Mouse (Mus musculus) CH12.LX (cell line): ENCODE data around the gene Tmed5. TPM values are rescaled to one million over a fixed set of nuclear protein-coding genes. Genes with fewer than 3 reads are reported as not detected.
"Not testable (repeated sequence)": the region's sequence is repeated elsewhere in the genome, so short reads cannot be mapped to it uniquely, and the experiment has no call there.

Experiments used
- DNase-seq: peaks from one replicate; pipeline ENCODE4 v3.0.0-alpha.2; 2013; ENCODE audit errors: extremely low read depth
- H3K27ac ChIP-seq: 2 replicates; pipeline ENCODE4 v1.5.1; 2012; ENCODE audit warnings: low read depth, mild to moderate bottlenecking, control low read depth, moderate library complexity; ENCODE audit not compliant: insufficient read depth
- H3K27me3 ChIP-seq: replicated peaks from 2 replicates; pipeline ENCODE3; 2012; ENCODE audit warnings: inconsistent platforms
- H3K36me3 ChIP-seq, 2 experiments: replicated peaks in 1 of 2; 2 replicates each; pipeline versions ENCODE3 to v1.6.1; 2012; ENCODE audit warnings: inconsistent platforms in 1 of 2, low read length in 1 of 2, mild to moderate bottlenecking in 1 of 2, mixed read lengths in 1 of 2, moderate library complexity in 1 of 2; ENCODE audit not compliant: control insufficient read depth in 1 of 2, insufficient read depth in 1 of 2
- H3K4me1 ChIP-seq, 2 experiments: 2 replicates each; pipeline ENCODE4 v1.6.1; 2012; ENCODE audit warnings: inconsistent platforms in 1 of 2, moderate library complexity in 1 of 2; ENCODE audit not compliant: insufficient read depth in 2 of 2, control insufficient read depth in 1 of 2
- H3K4me2 ChIP-seq: 2 replicates; pipeline ENCODE4 v1.6.1; 2012; ENCODE audit warnings: low read depth, mild to moderate bottlenecking, control low read depth; ENCODE audit not compliant: poor library complexity, insufficient read depth, severe bottlenecking
- H3K4me3 ChIP-seq, 3 experiments: fragments of 150-350 bp in 1 of 3; sonication (generic) in 1 of 3; replicated peaks in 1 of 3; 2 replicates each; pipeline versions ENCODE3 to v1.5.1; 2011 to 2012; ENCODE audit warnings: low read depth in 2 of 3, low read length in 2 of 3, mild to moderate bottlenecking in 2 of 3, moderate library complexity in 2 of 3, control low read depth in 1 of 3, improper control_type of control experiment in 1 of 3, inconsistent platforms in 1 of 3, mixed read lengths in 1 of 3; ENCODE audit not compliant: poor library complexity in 1 of 3
- H3K79me2 ChIP-seq: replicated peaks from 2 replicates; pipeline ENCODE4 v1.6.1; 2012; ENCODE audit warnings: mild to moderate bottlenecking, moderate library complexity; ENCODE audit not compliant: control insufficient read depth, poor library complexity, insufficient read depth, severe bottlenecking; ENCODE audit errors: extremely low read depth
- H3K9ac ChIP-seq: 2 replicates; pipeline ENCODE4 v1.6.1; 2012; ENCODE audit warnings: low read depth, mild to moderate bottlenecking, control low read depth, moderate library complexity; ENCODE audit not compliant: insufficient read depth
- H3K9me3 ChIP-seq: replicated peaks from 2 replicates; pipeline ENCODE3; 2012; ENCODE audit warnings: low read length, inconsistent platforms, mixed read lengths
- CTCF ChIP-seq, 2 experiments: IDR thresholded peaks in 1 of 2; conservative IDR thresholded peaks in 1 of 2; 2 replicates each; pipeline ENCODE4 v1.5.1; 2011 to 2012; ENCODE audit warnings: low read depth in 2 of 2, low read length in 2 of 2, improper control_type of control experiment in 1 of 2, inconsistent platforms in 1 of 2, mild to moderate bottlenecking in 1 of 2, moderate library complexity in 1 of 2
- E2F4 ChIP-seq: IDR thresholded peaks from 2 replicates; pipeline ENCODE4 v1.6.1; 2011; ENCODE audit warnings: low read depth, low read length, improper control_type of control experiment; ENCODE audit not compliant: insufficient replicate concordance
- ELF1 ChIP-seq: IDR thresholded peaks from 2 replicates; pipeline ENCODE4 v1.6.1; 2014; ENCODE audit warnings: low read depth, mild to moderate bottlenecking, inconsistent platforms, low read length, improper control_type of control experiment
- EP300 ChIP-seq: IDR thresholded peaks from 2 replicates; pipeline ENCODE4 v1.6.1; 2011; ENCODE audit warnings: low read length, improper control_type of control experiment
- ETS1 ChIP-seq: conservative IDR thresholded peaks from 2 replicates; pipeline ENCODE4 v1.6.1; 2012; ENCODE audit warnings: low read depth, mild to moderate bottlenecking, inconsistent platforms, low read length, improper control_type of control experiment, moderate library complexity
- GABPA ChIP-seq: IDR thresholded peaks from 2 replicates; pipeline ENCODE4 v1.6.1; 2012; ENCODE audit warnings: low read depth, low read length, improper control_type of control experiment, inconsistent platforms; ENCODE audit not compliant: insufficient replicate concordance
- JUND ChIP-seq: conservative IDR thresholded peaks from 2 replicates; pipeline ENCODE4 v1.6.1; 2011; ENCODE audit warnings: low read depth, low read length, improper control_type of control experiment
- KAT2A ChIP-seq: IDR thresholded peaks from 2 replicates; pipeline ENCODE4 v1.6.1; 2012; ENCODE audit warnings: low read length, improper control_type of control experiment, inconsistent platforms; ENCODE audit not compliant: insufficient replicate concordance
- MYC ChIP-seq: IDR thresholded peaks from 2 replicates; pipeline ENCODE4 v1.6.1; 2011; ENCODE audit warnings: low read depth, mild to moderate bottlenecking, improper control_type of control experiment, low read length
- NRF1 ChIP-seq: IDR thresholded peaks from 2 replicates; pipeline ENCODE4 v1.6.1; 2014; ENCODE audit warnings: low read depth, mild to moderate bottlenecking, inconsistent platforms, low read length, improper control_type of control experiment, moderate library complexity
- POLR2A ChIP-seq: IDR thresholded peaks from 2 replicates; pipeline ENCODE4 v1.6.1; 2011; ENCODE audit warnings: low read depth, mild to moderate bottlenecking, improper control_type of control experiment, low read length
- TBP ChIP-seq: conservative IDR thresholded peaks from 2 replicates; pipeline ENCODE4 v1.6.1; 2011; ENCODE audit warnings: low read depth, low read length, improper control_type of control experiment
- TCF12 ChIP-seq: IDR thresholded peaks from 2 replicates; pipeline ENCODE4 v1.6.1; 2014; ENCODE audit warnings: low read depth, mild to moderate bottlenecking, inconsistent platforms, low read length, improper control_type of control experiment
- USF1 ChIP-seq: IDR thresholded peaks from 2 replicates; pipeline ENCODE4 v1.6.1; 2014; ENCODE audit warnings: low read depth, mild to moderate bottlenecking, inconsistent platforms, low read length, improper control_type of control experiment
- USF2 ChIP-seq: conservative IDR thresholded peaks from 2 replicates; pipeline ENCODE4 v1.6.1; 2011; ENCODE audit warnings: low read depth, low read length, improper control_type of control experiment
- ZC3H11A ChIP-seq: IDR thresholded peaks from 2 replicates; pipeline ENCODE4 v1.6.1; 2012; ENCODE audit warnings: low read depth, mild to moderate bottlenecking, inconsistent platforms, low read length, improper control_type of control experiment
- ZKSCAN1 ChIP-seq: IDR thresholded peaks from 2 replicates; pipeline ENCODE4 v1.6.1; 2012; ENCODE audit warnings: low read depth, inconsistent platforms, low read length, improper control_type of control experiment, borderline replicate concordance
- ZMIZ1 ChIP-seq: IDR thresholded peaks from 2 replicates; pipeline ENCODE4 v1.6.1; 2012; ENCODE audit warnings: low read depth, mild to moderate bottlenecking, inconsistent platforms, low read length, improper control_type of control experiment
- dilution Hi-C: fragments of 300-500 bp; cut with MboI; formaldehyde crosslinking; loops from 2 replicates; pipeline ENCODE4 v1.14.3; 2020; ENCODE audit warnings: low sequenced_read_pairs; ENCODE audit not compliant: extremely low pct_unique_long_range_greater_than_20kb, extremely low pct_ligation_motif_present
- in situ Hi-C: fragments of 300-500 bp; cut with MboI; formaldehyde crosslinking; loops from 3 replicates; pipeline ENCODE4 v1.14.3; 2019; ENCODE audit warnings: low sequenced_read_pairs, low pct_ligation_motif_present, low pct_unique_long_range_greater_than_20kb, mixed read lengths
- polyA plus RNA-seq: library from polyadenylated mRNA; unstranded; fragments of >175 nt; gene quantifications from 2 replicates; pipeline ENCODE4 v1.2.1, GENCODE M21; 2012; ENCODE audit warnings: low read depth; ENCODE audit not compliant: insufficient read length
- total RNA-seq, 2 experiments: library from RNA; depleted of rRNA; stranded (reverse); fragments of 300-350 nt in 1 of 2; fragments of >200 nt in 1 of 2; gene quantifications; 2 replicates each; pipeline ENCODE4 v1.2.3; 2012 to 2014

Tmed5 gene
- total and polyA plus RNA-seq, 3 experiments, result 60.2 to 122 (median 74.6) TPM

DNA sequence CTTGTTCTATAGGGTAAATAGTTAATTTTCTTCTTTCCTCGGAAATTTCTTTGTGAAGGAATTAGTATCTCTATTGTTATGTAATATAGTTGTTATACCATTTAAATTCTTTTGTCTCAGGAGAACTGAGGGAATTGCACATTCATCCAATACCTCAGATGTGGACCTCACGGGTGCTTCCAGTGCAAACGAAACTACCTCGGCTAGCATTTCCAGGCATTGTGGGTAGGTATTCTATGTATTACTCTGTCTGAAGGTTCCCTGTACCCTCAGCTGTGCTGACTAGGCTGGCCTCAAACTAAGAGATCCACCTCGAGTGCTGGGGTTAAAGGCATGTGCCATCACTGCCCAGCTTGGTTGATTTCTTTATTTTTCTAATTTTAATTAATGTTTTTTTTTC, 28.1 kb downstream of the Tmed5 start (continued):
- TF ChIP-seq ZKSCAN1 (no peak), CTCF (conservative IDR thresholded peaks at IDR 0.05 in 1 of 2, IDR thresholded peaks at IDR 0.05 in 1 of 2; ENCODE audit: low read depth in 2 of 2, low read length in 2 of 2) (no peak)

DNA sequence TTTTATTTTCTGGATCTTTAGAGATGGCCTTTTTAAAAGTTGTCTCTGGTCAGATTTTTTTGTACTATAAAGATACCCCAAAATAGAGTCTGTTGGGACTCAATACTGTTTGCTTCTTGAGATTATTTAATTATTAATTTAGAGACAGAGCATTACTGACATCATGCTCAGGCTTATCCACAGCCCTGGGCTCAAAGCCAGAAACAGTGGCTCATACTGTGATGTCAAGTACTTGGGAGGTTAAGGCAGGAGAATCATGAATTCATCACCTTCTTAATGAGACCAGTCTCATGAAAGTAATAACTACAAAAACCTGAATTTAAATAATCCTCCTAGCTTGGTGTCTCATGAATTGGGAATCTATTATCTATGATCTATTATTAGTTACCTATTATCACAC, 32.2 kb downstream of the Tmed5 start:
- no peak overlapping the region for H3K9ac ChIP-seq
- no peak overlapping the region for H3K27ac ChIP-seq
- H3K4me1 ChIP-seq, result no peaks in the 10 kb centered on the region
- in situ Hi-C loops, result no loop called here
- H3K27me3 ChIP-seq, result no peaks in the 10 kb centered on the region
- H3K9me3 ChIP-seq, result no peaks in the 10 kb centered on the region
- DNase-seq, result no peak
- H3K4me3 ChIP-seq, result no peak overlapping the region
- peaks cover 26 to 74% of the 10 kb centered on the region in 2 experiments for H3K36me3 ChIP-seq
- H3K79me2 ChIP-seq, result no peaks in the 10 kb centered on the region
- dilution Hi-C loops, result no loop called here
- H3K4me2 ChIP-seq, result no peak overlapping the region
- TF ChIP-seq EP300, result no peak
- TF ChIP-seq E2F4, result no peak
- no peak for TF ChIP-seq NRF1
- TF ChIP-seq TBP, result no peak
- TF ChIP-seq GABPA, result no peak
- TF ChIP-seq ZC3H11A, result no peak
- TF ChIP-seq MYC, result no peak
- no peak for TF ChIP-seq ETS1
- TF ChIP-seq POLR2A, result no peak
- TF ChIP-seq TCF12, result no peak
- no peak for TF ChIP-seq ELF1
- TF ChIP-seq USF2, result no peak
- TF ChIP-seq KAT2A, result no peak
- no peak for TF ChIP-seq JUND
- TF ChIP-seq ZMIZ1, result no peak

DNA sequence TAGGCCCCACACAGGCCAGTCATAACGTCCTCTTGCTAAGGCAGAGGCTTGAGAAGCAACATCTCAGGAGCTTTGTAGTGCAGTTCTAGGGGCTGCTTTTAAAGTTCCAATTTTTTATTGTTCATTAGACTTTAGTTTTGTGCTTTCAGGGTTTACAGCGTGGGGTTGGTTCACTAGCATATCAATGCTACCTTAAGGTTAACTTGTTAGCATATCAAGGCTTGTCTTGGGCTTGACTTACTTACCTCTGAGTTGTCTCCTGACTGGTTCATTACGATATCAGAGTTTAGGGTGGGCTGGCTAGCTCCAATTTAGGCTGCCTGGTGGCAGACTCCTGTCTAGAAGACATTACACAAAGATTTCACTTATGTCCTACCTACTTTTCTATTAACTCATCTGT, 34.7 kb downstream of the Tmed5 start:
- dilution Hi-C loops, result no loop called here
- no peak for DNase-seq
- H3K9ac ChIP-seq, result no peak overlapping the region
- H3K27me3 ChIP-seq, result no peaks in the 10 kb centered on the region
- H3K36me3 ChIP-seq, result peaks cover 29 to 78% of the 10 kb centered on the region in 2 experiments
- in situ Hi-C loops, result no loop called here
- no peak overlapping the region for H3K27ac ChIP-seq
- TF ChIP-seq USF1 (no peak), ELF1 (no peak), ZC3H11A (no peak)
- no peaks in the 10 kb centered on the region for H3K9me3 ChIP-seq
- H3K4me2 ChIP-seq, result no peak overlapping the region
- no peaks in the 10 kb centered on the region for H3K79me2 ChIP-seq
- H3K4me1 ChIP-seq, result no peaks in the 10 kb centered on the region
- H3K4me3 ChIP-seq, result no peak overlapping the region

DNA sequence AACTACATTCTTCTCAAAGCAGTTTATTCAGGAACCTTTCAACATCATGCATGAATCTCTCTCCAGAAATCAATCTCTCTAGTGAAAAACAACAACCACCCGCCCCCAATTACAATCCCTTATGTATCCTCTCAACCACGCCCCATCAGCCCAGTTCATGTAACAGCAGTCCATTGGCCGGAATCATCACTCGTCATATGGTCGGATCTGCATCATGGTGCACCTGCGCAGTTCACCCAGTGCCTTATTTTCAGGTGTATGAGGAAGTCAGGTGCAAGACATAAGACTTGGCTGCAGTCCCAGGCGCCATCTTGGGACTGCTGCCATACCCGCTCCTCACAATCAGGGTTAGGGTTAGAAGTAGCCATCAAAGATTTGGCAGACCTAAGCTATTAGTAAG, 39.7 kb downstream of the Tmed5 start:
- H3K4me2 ChIP-seq, H3K79me2 ChIP-seq, H3K27me3 ChIP-seq, H3K27ac ChIP-seq, dilution Hi-C loops, H3K9me3 ChIP-seq, DNase-seq, H3K4me3 ChIP-seq, H3K9ac ChIP-seq, in situ Hi-C loops, H3K4me1 ChIP-seq: not testable (repeated sequence)
- peaks cover 38 to 74% of the 10 kb centered on the region in 2 experiments for H3K36me3 ChIP-seq
